Mouse (Mus musculus) embryo, embryonic 10 days (tissue): ENCODE measurements around the gene 9130019O22Rik.

Source experiments
- DNase-seq: peaks from one replicate; pipeline ENCODE4 v3.0.0-alpha.2; 2015; ENCODE audit warnings: low spot score

9130019O22Rik gene

DNA sequence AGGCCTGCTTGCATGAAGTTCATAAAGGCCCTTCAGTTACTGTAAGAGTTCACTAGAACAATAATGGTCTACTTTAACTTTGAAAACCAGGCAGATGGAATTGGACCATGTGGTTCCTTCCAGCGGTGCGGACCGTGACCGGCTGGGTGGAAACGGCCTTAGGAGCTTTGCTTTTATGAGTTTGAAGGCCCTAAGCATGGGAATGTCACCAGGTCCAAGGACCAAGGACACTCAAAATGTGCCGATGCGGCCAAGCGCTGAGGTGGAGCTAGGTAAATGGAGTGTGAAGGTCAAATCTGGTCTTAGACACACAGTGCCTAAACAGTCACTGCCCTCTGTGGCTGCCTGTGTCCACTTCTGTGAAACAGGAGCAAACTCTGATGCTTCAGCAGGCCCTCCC is 45.6 kb downstream of the 9130019O22Rik start:
- no peak for DNase-seq

DNA sequence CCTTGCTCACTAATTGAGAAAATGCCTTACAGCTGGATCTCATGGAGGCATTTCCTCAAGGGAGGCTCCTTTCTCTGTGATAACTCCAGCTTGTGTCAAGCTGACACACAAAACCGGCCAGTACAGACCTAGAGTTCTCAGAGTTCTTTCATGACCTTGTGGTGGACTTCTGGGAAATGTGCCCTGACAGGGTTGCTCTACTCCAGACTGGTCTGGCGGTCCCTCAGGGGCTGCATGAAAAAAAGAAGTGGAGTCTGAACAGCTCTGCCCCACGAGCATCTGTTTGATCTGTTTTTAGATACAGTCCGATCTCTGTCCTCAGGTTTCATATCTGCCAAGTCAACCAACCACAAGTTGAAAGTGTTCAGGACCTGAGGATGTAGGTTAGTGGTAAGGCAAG is 49.3 kb downstream of the 9130019O22Rik start:
- no peak for DNase-seq

DNA sequence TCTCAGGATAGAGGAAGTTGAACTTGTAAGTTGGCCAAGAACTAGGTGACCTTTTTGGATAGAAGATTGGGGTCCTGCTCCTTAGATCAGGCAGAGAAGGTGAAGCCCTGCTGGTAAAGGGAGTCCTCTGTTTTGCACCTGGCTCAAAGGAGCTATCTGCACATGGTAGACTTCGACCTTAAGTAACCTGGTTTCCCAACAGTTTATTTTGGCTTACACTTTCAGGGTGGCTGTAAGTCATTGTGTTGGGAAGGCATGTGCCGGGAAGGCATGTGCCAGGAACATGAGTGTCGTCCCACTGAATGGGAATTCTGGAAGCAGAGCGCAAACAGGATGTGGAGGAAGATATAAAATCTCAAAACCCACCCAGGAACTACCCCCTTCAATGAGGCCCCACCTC is 51.4 kb downstream of the 9130019O22Rik start:
- DNase-seq: no peak

GRCm38 (mm10) chr7:127333240-127333639 is 53.7 kb downstream of the 9130019O22Rik start:
- no peak for DNase-seq
